Mouse (Mus musculus): ENCODE measurements around the gene Tcaf1. TPM values are rescaled to one million over a fixed set of nuclear protein-coding genes. Genes with fewer than 3 reads are reported as not detected.

Tcaf1 gene
- polyA plus RNA-seq, 1 experiment from 2014 or later, result 72.2 TPM

GRCm38 (mm10) chr6:42689761-42690160 lies 20.1 kb downstream of the Tcaf1 start:
- no peak overlapping the region for H3K4me3 ChIP-seq (ENCODE audit: low read length)
- peaks cover 10% of the 10 kb centered on the region for H3K36me3 ChIP-seq (ENCODE audit: control insufficient read depth, insufficient read depth, low read length)
- ATAC-seq (ENCODE audit: low read depth), result no peak
- H3K9me3 ChIP-seq (ENCODE audit: control insufficient read depth, low read length), result no peaks in the 10 kb centered on the region
- no peaks in the 10 kb centered on the region for H3K27me3 ChIP-seq (ENCODE audit: control insufficient read depth, insufficient read depth, low read depth, low read length)
- H3K4me2 ChIP-seq (ENCODE audit: low read depth, low read length), result no peak overlapping the region
- H3K9ac ChIP-seq (ENCODE audit: low read length), result no peak overlapping the region
- peaks cover 5% of the 10 kb centered on the region for H3K4me1 ChIP-seq (replicated peaks; ENCODE audit: control insufficient read depth, insufficient read depth, low read length)
- no peak overlapping the region for H3K27ac ChIP-seq (ENCODE audit: low read length)

GRCm38 (mm10) chr6:42687907-42688306 lies 22.0 kb downstream of the Tcaf1 start:
- no peak for ATAC-seq (ENCODE audit: low read depth)
- peaks cover 12% of the 10 kb centered on the region for H3K36me3 ChIP-seq (ENCODE audit: control insufficient read depth, insufficient read depth, low read length)
- peaks cover 5% of the 10 kb centered on the region for H3K4me1 ChIP-seq (replicated peaks; ENCODE audit: control insufficient read depth, insufficient read depth, low read length)
- H3K9ac ChIP-seq (ENCODE audit: low read length), result no peak overlapping the region
- no peak overlapping the region for H3K4me2 ChIP-seq (ENCODE audit: low read depth, low read length)
- H3K27ac ChIP-seq (ENCODE audit: low read length), result no peak overlapping the region
- WGBS, result 87% methylated on average over 5 of the region's 5 CpGs
- H3K4me3 ChIP-seq (ENCODE audit: low read length), result no peak overlapping the region
- no peaks in the 10 kb centered on the region for H3K9me3 ChIP-seq (ENCODE audit: control insufficient read depth, low read length)
- no peaks in the 10 kb centered on the region for H3K27me3 ChIP-seq (ENCODE audit: control insufficient read depth, insufficient read depth, low read depth, low read length)

GRCm38 (mm10) chr6:42680077-42680476 lies 29.8 kb downstream of the Tcaf1 start:
- no peak for ATAC-seq (ENCODE audit: low read depth)
- 83% methylated on average over 7 of the region's 7 CpGs for WGBS
- Histone ChIP-seq H3K27ac (ENCODE audit: low read length) (no peak overlapping the region), H3K9ac (ENCODE audit: low read length) (no peak overlapping the region), H3K27me3 (ENCODE audit: control insufficient read depth, insufficient read depth, low read depth, low read length) (no peaks in the 10 kb centered on the region), H3K4me1 (replicated peaks; ENCODE audit: control insufficient read depth, insufficient read depth, low read length) (no peaks in the 10 kb centered on the region), H3K4me3 (ENCODE audit: low read length) (no peak overlapping the region), H3K4me2 (ENCODE audit: low read depth, low read length) (no peak overlapping the region), H3K9me3 (ENCODE audit: control insufficient read depth, low read length) (no peaks in the 10 kb centered on the region), H3K36me3 (ENCODE audit: control insufficient read depth, insufficient read depth, low read length) (peaks cover 23% of the 10 kb centered on the region)

GRCm38 (mm10) chr6:42676011-42676410 lies 33.9 kb downstream of the Tcaf1 start:
- H3K4me3 ChIP-seq (ENCODE audit: low read length), result no peak overlapping the region
- no peak for ATAC-seq (ENCODE audit: low read depth)
- no peaks in the 10 kb centered on the region for H3K9me3 ChIP-seq (ENCODE audit: control insufficient read depth, low read length)
- WGBS, result 94% methylated on average over 3 of the region's 3 CpGs
- H3K27ac ChIP-seq (ENCODE audit: low read length), result no peak overlapping the region
- H3K4me2 ChIP-seq (ENCODE audit: low read depth, low read length), result no peak overlapping the region
- peaks cover 37% of the 10 kb centered on the region for H3K36me3 ChIP-seq (ENCODE audit: control insufficient read depth, insufficient read depth, low read length)
- no peak overlapping the region for H3K9ac ChIP-seq (ENCODE audit: low read length)
- no peaks in the 10 kb centered on the region for H3K27me3 ChIP-seq (ENCODE audit: control insufficient read depth, insufficient read depth, low read depth, low read length)
- H3K4me1 ChIP-seq (replicated peaks; ENCODE audit: control insufficient read depth, insufficient read depth, low read length), result no peaks in the 10 kb centered on the region

- no peaks in the 10 kb centered on the region for H3K27me3 ChIP-seq (ENCODE audit: control insufficient read depth, insufficient read depth, low read depth, low read length)
- H3K9me3 ChIP-seq (ENCODE audit: control insufficient read depth, low read length), result no peaks in the 10 kb centered on the region
- no peaks in the 10 kb centered on the region for H3K4me1 ChIP-seq (replicated peaks; ENCODE audit: control insufficient read depth, insufficient read depth, low read length)
- H3K27ac ChIP-seq (ENCODE audit: low read length), result no peak overlapping the region
- ATAC-seq (ENCODE audit: low read depth), result no peak
- 61% methylated on average over 1 of the region's 1 CpGs for WGBS
- H3K36me3 ChIP-seq (ENCODE audit: control insufficient read depth, insufficient read depth, low read length), result peaks cover 28% of the 10 kb centered on the region
- no peak overlapping the region for H3K9ac ChIP-seq (ENCODE audit: low read length)
- no peak overlapping the region for H3K4me3 ChIP-seq (ENCODE audit: low read length)
- no peak overlapping the region for H3K4me2 ChIP-seq (ENCODE audit: low read depth, low read length)
Measured at GRCm38 (mm10) chr6:42671767-42672166, 38.1 kb downstream of the Tcaf1 start.

GRCm38 (mm10) chr6:42667722-42668121 lies 42.2 kb downstream of the Tcaf1 start:
- H3K4me1 ChIP-seq (replicated peaks; ENCODE audit: control insufficient read depth, insufficient read depth, low read length), result no peaks in the 10 kb centered on the region
- no peak overlapping the region for H3K4me3 ChIP-seq (ENCODE audit: low read length)
- no peak overlapping the region for H3K4me2 ChIP-seq (ENCODE audit: low read depth, low read length)
- H3K36me3 ChIP-seq (ENCODE audit: control insufficient read depth, insufficient read depth, low read length), result peaks cover 2% of the 10 kb centered on the region; the same call in 1 of the 2 replicates
- no peak overlapping the region for H3K27ac ChIP-seq (ENCODE audit: low read length)
- no peaks in the 10 kb centered on the region for H3K27me3 ChIP-seq (ENCODE audit: control insufficient read depth, insufficient read depth, low read depth, low read length)
- H3K9ac ChIP-seq (ENCODE audit: low read length), result no peak overlapping the region
- WGBS, result 79% methylated on average over 2 of the region's 2 CpGs
- ATAC-seq (ENCODE audit: low read depth), result no peak
- H3K9me3 ChIP-seq (ENCODE audit: control insufficient read depth, low read length), result no peaks in the 10 kb centered on the region

- Histone ChIP-seq H3K27me3 (ENCODE audit: control insufficient read depth, insufficient read depth, low read depth, low read length) (no peaks in the 10 kb centered on the region), H3K36me3 (ENCODE audit: control insufficient read depth, insufficient read depth, low read length) (no peaks in the 10 kb centered on the region), H3K4me3 (ENCODE audit: low read length) (no peak overlapping the region), H3K9me3 (ENCODE audit: control insufficient read depth, low read length) (no peaks in the 10 kb centered on the region), H3K4me1 (replicated peaks; ENCODE audit: control insufficient read depth, insufficient read depth, low read length) (no peaks in the 10 kb centered on the region), H3K4me2 (ENCODE audit: low read depth, low read length) (no peak overlapping the region), H3K9ac (ENCODE audit: low read length) (no peak overlapping the region), H3K27ac (ENCODE audit: low read length) (no peak overlapping the region)
- ATAC-seq (ENCODE audit: low read depth), result no peak
- WGBS, result 50% methylated on average over 2 of the region's 2 CpGs
Measured at GRCm38 (mm10) chr6:42661739-42662138, 48.1 kb downstream of the Tcaf1 start.

- H3K36me3 ChIP-seq (ENCODE audit: control insufficient read depth, insufficient read depth, low read length), result no peaks in the 10 kb centered on the region
- H3K27me3 ChIP-seq (ENCODE audit: control insufficient read depth, insufficient read depth, low read depth, low read length), result no peaks in the 10 kb centered on the region
- H3K9ac ChIP-seq (ENCODE audit: low read length), result peak within 1 kb of the TSS; percentile 62
- H3K4me1 ChIP-seq (replicated peaks; ENCODE audit: control insufficient read depth, insufficient read depth, low read length), result no peaks in the 10 kb centered on the region
- no peaks in the 10 kb centered on the region for H3K9me3 ChIP-seq (ENCODE audit: control insufficient read depth, low read length)
- peak within 1 kb of the TSS; percentile 56 for H3K4me3 ChIP-seq (ENCODE audit: low read length)
- H3K4me2 ChIP-seq (ENCODE audit: low read depth, low read length), result peak within 1 kb of the TSS; percentile 67
- peak within 1 kb of the TSS; percentile 20; the same call in 1 of the 2 replicates for H3K27ac ChIP-seq (ENCODE audit: low read length)
- WGBS, result 0% methylated on average over 23 of the region's 23 CpGs
- peak; percentile 100 for ATAC-seq (ENCODE audit: low read depth)
Measured at GRCm38 (mm10) chr6:42644912-42645549, 64.9 kb downstream of the Tcaf1 start, which contains the start of gene Tcaf2. Gene Tcaf2 (minus strand): TSS chr6:42645254.

GRCm38 (mm10) chr6:42634393-42634792 lies 75.5 kb downstream of the Tcaf1 start:
- no peak overlapping the region for H3K4me3 ChIP-seq (ENCODE audit: low read length)
- H3K9ac ChIP-seq (ENCODE audit: low read length), result no peak overlapping the region
- no peak overlapping the region for H3K27ac ChIP-seq (ENCODE audit: low read length)
- ATAC-seq (ENCODE audit: low read depth), result no peak
- WGBS, result 75% methylated on average over 5 of the region's 5 CpGs
- no peaks in the 10 kb centered on the region for H3K9me3 ChIP-seq (ENCODE audit: control insufficient read depth, low read length)
- no peaks in the 10 kb centered on the region for H3K27me3 ChIP-seq (ENCODE audit: control insufficient read depth, insufficient read depth, low read depth, low read length)
- no peaks in the 10 kb centered on the region for H3K4me1 ChIP-seq (replicated peaks; ENCODE audit: control insufficient read depth, insufficient read depth, low read length)
- H3K36me3 ChIP-seq (ENCODE audit: control insufficient read depth, insufficient read depth, low read length), result no peaks in the 10 kb centered on the region
- no peak overlapping the region for H3K4me2 ChIP-seq (ENCODE audit: low read depth, low read length)

- Histone ChIP-seq H3K27me3 (ENCODE audit: control insufficient read depth, insufficient read depth, low read depth, low read length) (no peaks in the 10 kb centered on the region), H3K27ac (ENCODE audit: low read length) (no peak overlapping the region), H3K9me3 (ENCODE audit: control insufficient read depth, low read length) (no peaks in the 10 kb centered on the region), H3K4me3 (ENCODE audit: low read length) (no peak overlapping the region), H3K4me2 (ENCODE audit: low read depth, low read length) (no peak overlapping the region), H3K9ac (ENCODE audit: low read length) (no peak overlapping the region), H3K4me1 (replicated peaks; ENCODE audit: control insufficient read depth, insufficient read depth, low read length) (no peaks in the 10 kb centered on the region), H3K36me3 (ENCODE audit: control insufficient read depth, insufficient read depth, low read length) (no peaks in the 10 kb centered on the region)
- 55% methylated on average over 4 of the region's 4 CpGs for WGBS
- ATAC-seq (ENCODE audit: low read depth), result no peak
Measured at GRCm38 (mm10) chr6:42631395-42631794, 78.5 kb downstream of the Tcaf1 start.
